Mouse (Mus musculus) hindbrain, postnatal 0 days (tissue): ENCODE results near the gene Pdk4. TPM values are rescaled to one million over a fixed set of nuclear protein-coding genes. Genes with fewer than 3 reads are reported as not detected.

Experiments
- ATAC-seq: fragments of 200-750 bp; cut with Nextera tagmentation; 2 replicates; pipeline ENCODE4 v1.8.0; 2017; ENCODE audit warnings: mild to moderate bottlenecking, moderate TSS enrichment, moderate library complexity
- DNase-seq: peaks from one replicate; pipeline ENCODE4 v3.0.0-alpha.2; 2015; ENCODE audit warnings: low spot score
- H3K27ac ChIP-seq: fragments of 300-500 bp; sonication (generic); 2 replicates; pipeline ENCODE4 v1.5.1; 2014; ENCODE audit warnings: mild to moderate bottlenecking
- H3K27me3 ChIP-seq: fragments of 300-500 bp; sonication (generic); 2 replicates; pipeline ENCODE4 v1.6.1; 2014; ENCODE audit warnings: low read length, mixed read lengths; ENCODE audit not compliant: insufficient read depth
- H3K36me3 ChIP-seq: fragments of 300-500 bp; sonication (generic); 2 replicates; pipeline ENCODE4 v1.6.1; 2014; ENCODE audit warnings: low read length, mixed read lengths; ENCODE audit not compliant: insufficient read depth
- H3K4me1 ChIP-seq: fragments of 300-500 bp; sonication (generic); 2 replicates; pipeline ENCODE4 v1.6.1; 2014; ENCODE audit warnings: antibody characterized with exemption, low read length, mixed read lengths; ENCODE audit not compliant: insufficient read depth
- H3K4me2 ChIP-seq: fragments of 300-500 bp; sonication (generic); 2 replicates; pipeline ENCODE4 v1.6.1; 2014; ENCODE audit warnings: low read depth, mild to moderate bottlenecking, low read length, moderate library complexity, mixed read lengths
- H3K4me3 ChIP-seq: fragments of 300-500 bp; sonication (generic); 2 replicates; pipeline ENCODE4 v1.5.1; 2014; ENCODE audit warnings: low read length
- H3K9ac ChIP-seq: fragments of 300-500 bp; sonication (generic); replicated peaks from 2 replicates; pipeline ENCODE4 v1.6.1; 2014; ENCODE audit warnings: mild to moderate bottlenecking, low read length, moderate library complexity, mixed read lengths
- H3K9me3 ChIP-seq: fragments of 300-500 bp; sonication (generic); 2 replicates; pipeline ENCODE4 v1.6.1; 2016; ENCODE audit warnings: low read length, mixed read lengths
- CTCF ChIP-seq: IDR thresholded peaks from 2 replicates; pipeline ENCODE4 v1.5.1; 2016; ENCODE audit warnings: antibody characterized with exemption, control low read depth, low read depth
- WGBS: fragments of 180-500 bp; shearing (Covaris S2); extraction: QIAGEN DNeasy Blood & Tissue Kit; methylation state at CpG from one replicate; pipeline ENCODE4 v1.1.7; 2014; 5-methylcytosine and 5-hydroxymethylcytosine counted together
- polyA plus RNA-seq: library from polyadenylated mRNA; unstranded; fragments of >200 nt; fragmentation: Nextera tagmentation; extraction: Ambion mirVana; gene quantifications from 2 replicates; pipeline ENCODE4 v1.2.1, GENCODE M21; 2015
- total RNA-seq: library from RNA; depleted of rRNA; stranded (reverse); fragments of >200 nt; gene quantifications from 2 replicates; pipeline ENCODE4 v1.2.3, GENCODE M21; 2014

Gene Pdk4
- total and polyA plus RNA-seq, 2 experiments from 2014 or later: 4.5 to 4.7 TPM

- H3K27me3 ChIP-seq: no peaks in the 10 kb centered on the region
- no peaks in the 10 kb centered on the region for H3K36me3 ChIP-seq
- DNase-seq (no peak), ATAC-seq (no peak)
- H3K4me1 ChIP-seq: no peaks in the 10 kb centered on the region
- H3K4me2 ChIP-seq: no peak overlapping the region
- no peak for TF ChIP-seq CTCF
- 94% methylated on average over 2 of the region's 2 CpGs for WGBS
- H3K9ac ChIP-seq: no peak overlapping the region
- no peak overlapping the region for H3K27ac ChIP-seq
- no peaks in the 10 kb centered on the region for H3K9me3 ChIP-seq
- H3K4me3 ChIP-seq: no peak overlapping the region
Observed at GRCm38 (mm10) chr6:5481066-5481465, 15.0 kb downstream of the Pdk4 start.

GRCm38 (mm10) chr6:5474021-5474420 lies 22.1 kb downstream of the Pdk4 start:
- Histone ChIP-seq H3K4me3 (no peak overlapping the region), H3K27me3 (no peaks in the 10 kb centered on the region), H3K9me3 (no peaks in the 10 kb centered on the region), H3K9ac (no peak overlapping the region), H3K4me1 (no peaks in the 10 kb centered on the region), H3K27ac (no peak overlapping the region), H3K36me3 (no peaks in the 10 kb centered on the region), H3K4me2 (no peak overlapping the region)
- WGBS: 62% methylated on average over 1 of the region's 1 CpGs
- no peak for TF ChIP-seq CTCF
- ATAC-seq (no peak), DNase-seq (no peak)

DNA sequence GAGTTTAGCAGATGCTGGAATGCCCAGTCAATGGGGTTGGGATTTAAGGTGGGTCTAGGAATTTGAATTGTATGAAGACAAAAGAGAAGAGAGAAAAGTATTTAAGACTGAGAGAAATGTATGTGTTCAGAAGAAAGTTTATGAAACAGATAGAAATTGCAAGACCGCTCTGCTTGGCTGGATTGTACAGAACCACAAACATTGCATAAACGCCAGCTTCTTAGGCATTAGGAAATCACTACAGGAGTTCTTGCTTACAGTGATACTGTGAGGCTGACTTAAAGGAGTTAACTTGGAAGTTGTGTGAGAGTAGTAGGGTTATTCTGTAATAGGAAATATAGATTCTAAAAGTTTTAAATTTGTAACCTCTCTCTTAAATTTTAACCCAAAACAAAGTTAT lies 23.4 kb downstream of the Pdk4 start:
- Histone ChIP-seq H3K9me3 (no peaks in the 10 kb centered on the region), H3K36me3 (no peaks in the 10 kb centered on the region), H3K27ac (no peak overlapping the region), H3K4me3 (no peak overlapping the region), H3K27me3 (no peaks in the 10 kb centered on the region), H3K4me2 (no peak overlapping the region), H3K4me1 (no peaks in the 10 kb centered on the region), H3K9ac (no peak overlapping the region)
- DNase-seq (no peak), ATAC-seq (no peak)
- WGBS: 96% methylated on average over 2 of the region's 2 CpGs
- TF ChIP-seq CTCF: no peak

DNA sequence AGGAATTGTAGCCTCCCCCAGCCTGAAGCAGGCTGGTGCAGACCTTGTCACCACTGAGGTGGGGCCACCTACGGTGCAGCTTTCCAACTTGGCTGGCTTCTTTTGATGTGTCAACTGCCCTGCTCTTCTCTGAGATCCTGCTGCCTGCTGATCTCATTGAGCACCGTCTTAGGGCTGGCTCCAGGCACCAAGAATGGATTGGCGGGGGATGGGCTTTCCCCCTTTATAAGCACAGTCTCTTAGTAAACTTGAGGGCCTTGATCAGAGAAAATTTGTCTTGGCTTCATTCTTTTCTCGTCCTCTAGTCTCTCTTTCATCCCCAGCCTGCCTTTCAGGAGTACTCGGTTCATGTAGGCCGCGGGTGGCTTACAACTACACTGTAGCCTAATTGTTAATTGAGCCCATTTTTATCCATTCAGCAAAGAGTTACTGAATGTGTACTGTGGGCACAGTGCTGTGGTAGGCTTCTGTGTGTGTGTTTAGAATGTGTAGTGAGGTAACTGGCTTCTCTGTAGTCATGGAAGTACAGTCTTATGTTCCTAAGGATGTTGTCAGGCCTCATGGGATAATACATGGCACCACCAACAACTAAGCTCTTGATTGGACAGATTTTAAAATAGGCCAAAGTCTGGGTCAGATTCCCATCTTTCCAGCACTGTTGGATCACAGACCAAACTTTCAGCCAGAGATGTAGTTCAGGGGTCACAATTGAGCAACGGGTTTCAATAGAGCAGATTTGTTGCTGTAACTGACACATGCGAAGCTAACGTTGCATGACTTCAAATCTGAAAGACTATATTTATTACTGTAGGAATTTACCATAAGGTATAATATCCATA lies 25.4 kb downstream of the Pdk4 start:
- ATAC-seq (peak; percentile 88), DNase-seq (peak; percentile 12)
- no peaks in the 10 kb centered on the region for H3K27me3 ChIP-seq
- WGBS: 61% methylated on average over 10 of the region's 10 CpGs
- H3K9me3 ChIP-seq: no peaks in the 10 kb centered on the region
- no peak for TF ChIP-seq CTCF
- H3K27ac ChIP-seq: 0 out of 2 replicates have a peak overlapping the region, but pooled peaks have one; percentile 26
- H3K4me1 ChIP-seq: no peaks in the 10 kb centered on the region
- no peaks in the 10 kb centered on the region for H3K36me3 ChIP-seq
- no peak overlapping the region for H3K4me2 ChIP-seq
- no peak overlapping the region for H3K9ac ChIP-seq
- no peak overlapping the region for H3K4me3 ChIP-seq

- H3K4me2 ChIP-seq: no peak overlapping the region
- H3K27me3 ChIP-seq: no peaks in the 10 kb centered on the region
- DNase-seq (no peak), ATAC-seq (no peak)
- no peak for TF ChIP-seq CTCF
- 86% methylated on average over 3 of the region's 3 CpGs for WGBS
- no peaks in the 10 kb centered on the region for H3K9me3 ChIP-seq
- no peak overlapping the region for H3K27ac ChIP-seq
- no peak overlapping the region for H3K9ac ChIP-seq
- H3K4me3 ChIP-seq: no peak overlapping the region
- no peaks in the 10 kb centered on the region for H3K36me3 ChIP-seq
- no peaks in the 10 kb centered on the region for H3K4me1 ChIP-seq
Observed at GRCm38 (mm10) chr6:5455836-5456235, 40.3 kb downstream of the Pdk4 start.

DNA sequence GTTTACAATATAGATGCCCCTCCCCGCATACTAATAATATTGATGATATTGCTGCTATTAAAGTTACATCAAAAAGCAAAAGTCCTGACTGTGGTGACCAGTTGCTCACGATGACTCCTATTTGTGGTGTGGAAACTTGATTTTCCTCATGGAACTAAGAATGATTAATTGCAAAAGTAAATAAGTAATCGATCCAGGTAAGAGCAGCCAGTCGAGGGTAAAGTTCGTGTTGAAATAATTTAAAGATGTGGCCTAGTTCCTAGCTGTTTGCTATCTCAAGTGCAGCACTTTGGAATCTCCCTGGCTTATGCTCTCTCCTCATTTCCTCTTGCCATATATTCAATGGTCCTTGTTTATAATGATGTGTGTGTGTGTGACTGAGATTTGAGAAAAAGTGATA lies 46.2 kb downstream of the Pdk4 start:
- H3K36me3 ChIP-seq: no peaks in the 10 kb centered on the region

DNA sequence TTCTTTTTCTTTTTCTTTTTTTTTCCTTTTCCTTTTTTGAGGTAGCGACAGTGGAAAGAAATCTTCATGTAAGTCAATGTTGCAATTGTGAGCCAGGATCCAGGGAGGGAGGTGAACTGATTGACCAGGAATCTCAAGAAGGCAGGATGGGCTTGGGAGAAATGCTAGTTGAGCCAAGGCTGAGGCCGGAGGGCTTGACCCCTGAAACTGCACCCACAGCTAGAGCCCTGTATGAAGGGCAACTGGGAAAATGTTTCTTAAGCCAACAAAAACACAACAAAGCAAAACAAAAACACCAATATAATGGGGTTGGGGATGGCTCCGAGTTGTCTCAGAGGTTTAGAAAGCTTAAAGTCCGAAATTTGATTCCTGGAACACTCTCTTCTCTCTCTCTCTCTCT lies 47.7 kb downstream of the Pdk4 start:
- H3K27me3 ChIP-seq: no peaks in the 10 kb centered on the region
- no peak overlapping the region for H3K4me3 ChIP-seq
- DNase-seq (no peak), ATAC-seq (no peak)
- no peak overlapping the region for H3K4me2 ChIP-seq
- no peak overlapping the region for H3K27ac ChIP-seq
- no peaks in the 10 kb centered on the region for H3K36me3 ChIP-seq
- H3K9ac ChIP-seq: no peak overlapping the region
- 51% methylated on average over 4 of the region's 4 CpGs for WGBS
- no peak for TF ChIP-seq CTCF
- H3K9me3 ChIP-seq: no peaks in the 10 kb centered on the region
- no peaks in the 10 kb centered on the region for H3K4me1 ChIP-seq

More for the DNA sequence above, 46.2 kb downstream of the Pdk4 start:
- Histone ChIP-seq H3K4me1 (no peaks in the 10 kb centered on the region), H3K9me3 (no peaks in the 10 kb centered on the region), H3K4me2 (no peak overlapping the region), H3K27me3 (no peaks in the 10 kb centered on the region), H3K4me3 (no peak overlapping the region), H3K9ac (no peak overlapping the region), H3K27ac (no peak overlapping the region)
- DNase-seq (no peak), ATAC-seq (no peak)
- WGBS: 93% methylated on average over 5 of the region's 5 CpGs
- no peak for TF ChIP-seq CTCF
